Mouse (Mus musculus): ENCODE data around the gene Tcp11l1. TPM values are rescaled to one million over a fixed set of nuclear protein-coding genes. Genes with fewer than 3 reads are reported as not detected.

Tcp11l1 gene
- total RNA-seq, 1 experiment = 8.3 TPM

DNA sequence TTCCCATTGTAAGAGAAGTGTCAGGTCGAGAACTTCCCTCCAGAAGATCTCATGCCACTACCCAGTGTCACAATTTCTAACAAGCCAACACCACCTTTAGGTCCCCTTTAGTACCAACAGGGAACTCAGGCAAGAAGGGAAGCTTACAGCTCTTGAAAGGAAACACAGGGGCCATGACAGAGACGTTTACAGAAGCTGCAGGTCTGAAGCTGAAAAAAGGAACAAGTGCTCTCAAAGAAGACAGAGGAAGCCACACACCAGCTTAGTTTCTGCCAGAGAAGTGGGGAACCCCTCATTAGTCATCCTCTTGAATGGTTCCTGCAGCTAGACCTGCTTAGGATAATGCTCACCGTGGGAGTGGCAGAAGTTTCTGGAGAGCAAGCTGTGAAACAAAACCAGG is 24.7 kb downstream of the Tcp11l1 start:
- no peaks in the 10 kb centered on the region for H3K36me3 ChIP-seq (ENCODE audit: control insufficient read depth, insufficient read depth, low read length, poor library complexity, severe bottlenecking)
- no peak for DNase-seq (ENCODE audit: low read depth, low spot score)
- TF ChIP-seq HCFC1 (IDR thresholded peaks at IDR 0.05; ENCODE audit: borderline replicate concordance, insufficient read depth, low read length) (no peak), ZC3H11A (IDR thresholded peaks at IDR 0.05; ENCODE audit: borderline replicate concordance, low read depth, low read length) (no peak), ZNF384 (IDR thresholded peaks at IDR 0.05; ENCODE audit: low read depth, low read length) (no peak), MAFK (IDR thresholded peaks at IDR 0.05; ENCODE audit: insufficient read depth, low read depth, low read length) (no peak), CHD2 (IDR thresholded peaks at IDR 0.05; ENCODE audit: low read depth, low read length) (no peak)
- in situ Hi-C loops (cut with MboI; ENCODE audit: low sequenced_read_pairs in 2 of 2, unreplicated experiment in 2 of 2) = no loop called here
- H3K9ac ChIP-seq (ENCODE audit: insufficient read depth, low read depth, low read length, poor library complexity, severe bottlenecking) = no peak overlapping the region
- H3K4me3 ChIP-seq (ENCODE audit: insufficient read depth in 1 of 2, low read depth in 1 of 2, low read length in 2 of 2, poor library complexity in 1 of 2, severe bottlenecking in 1 of 2) = no peak overlapping the region
- no peak overlapping the region for H3K27ac ChIP-seq (ENCODE audit: insufficient read depth, low read depth, low read length, poor library complexity, severe bottlenecking)
- no peaks in the 10 kb centered on the region; a peak in 1 of 4 replicates for H3K4me1 ChIP-seq (ENCODE audit: control insufficient read depth in 2 of 2, insufficient read depth in 2 of 2, low read length in 2 of 2, poor library complexity in 1 of 2)
- no peaks in the 10 kb centered on the region for H3K9me3 ChIP-seq (ENCODE audit: control insufficient read depth, insufficient read depth, low read depth, low read length)

DNA sequence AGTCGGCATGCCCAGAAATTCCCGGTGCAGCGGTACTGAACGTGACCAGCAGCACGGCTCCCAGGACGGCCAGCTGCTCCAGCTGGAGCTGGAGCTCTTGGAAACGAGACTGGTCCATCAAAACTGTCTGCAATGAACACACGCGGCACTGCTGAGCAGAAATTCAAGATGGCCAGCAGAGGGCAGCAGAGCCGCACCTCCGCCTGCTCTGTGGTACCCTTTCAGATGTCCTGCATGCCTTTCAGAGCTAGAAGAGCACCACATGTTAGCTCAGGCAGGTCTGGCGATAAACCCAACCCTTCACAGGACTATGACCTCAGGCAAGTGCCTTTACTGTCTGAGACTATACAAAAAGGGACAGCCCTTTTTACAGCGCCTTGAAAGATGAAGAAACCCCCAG is 26.6 kb downstream of the Tcp11l1 start:
- no peak overlapping the region for H3K27ac ChIP-seq (ENCODE audit: insufficient read depth, low read depth, low read length, poor library complexity, severe bottlenecking)
- in situ Hi-C loops (cut with MboI; ENCODE audit: low sequenced_read_pairs in 2 of 2, unreplicated experiment in 2 of 2) = no loop called here
- H3K4me3 ChIP-seq (ENCODE audit: insufficient read depth in 1 of 2, low read depth in 1 of 2, low read length in 2 of 2, poor library complexity in 1 of 2, severe bottlenecking in 1 of 2) = no peak overlapping the region
- H3K9ac ChIP-seq (ENCODE audit: insufficient read depth, low read depth, low read length, poor library complexity, severe bottlenecking) = no peak overlapping the region
- TF ChIP-seq ZC3H11A (IDR thresholded peaks at IDR 0.05; ENCODE audit: borderline replicate concordance, low read depth, low read length) (peak; percentile 81), ZNF384 (IDR thresholded peaks at IDR 0.05; ENCODE audit: low read depth, low read length) (no peak)
- DNase-seq (ENCODE audit: low read depth, low spot score) = peak; percentile 83
- no peaks in the 10 kb centered on the region for H3K9me3 ChIP-seq (ENCODE audit: control insufficient read depth, insufficient read depth, low read depth, low read length)
- H3K36me3 ChIP-seq (ENCODE audit: control insufficient read depth, insufficient read depth, low read length, poor library complexity, severe bottlenecking) = no peaks in the 10 kb centered on the region
- H3K4me1 ChIP-seq (ENCODE audit: control insufficient read depth in 2 of 2, insufficient read depth in 2 of 2, low read length in 2 of 2, poor library complexity in 1 of 2) = peaks cover 0 to 2% of the 10 kb centered on the region in 2 experiments; a peak in 1 of 4 replicates

DNA sequence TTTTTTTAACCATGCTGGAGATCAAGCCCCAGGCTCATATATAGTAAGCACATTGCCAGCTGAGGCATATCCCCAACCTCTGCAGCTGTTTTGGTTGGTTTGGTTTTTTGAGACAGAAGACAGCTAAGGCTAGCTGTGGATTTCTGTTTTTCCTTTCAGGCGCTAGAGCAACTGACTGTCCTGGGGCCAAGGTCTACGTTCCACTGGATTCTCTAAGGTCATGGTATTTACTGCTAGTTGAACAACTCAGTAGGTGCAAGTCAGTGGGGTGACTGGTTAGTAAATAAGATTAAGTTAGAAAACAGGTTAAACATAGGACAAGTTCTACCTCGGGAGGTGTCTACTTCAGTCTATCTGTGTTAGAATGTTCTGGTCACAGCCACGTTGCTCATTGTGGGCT is 27.2 kb downstream of the Tcp11l1 start:
- peaks cover 0 to 2% of the 10 kb centered on the region in 2 experiments; a peak in 1 of 4 replicates for H3K4me1 ChIP-seq (ENCODE audit: control insufficient read depth in 2 of 2, insufficient read depth in 2 of 2, low read length in 2 of 2, poor library complexity in 1 of 2)
- no peaks in the 10 kb centered on the region for H3K36me3 ChIP-seq (ENCODE audit: control insufficient read depth, insufficient read depth, low read length, poor library complexity, severe bottlenecking)
- no peaks in the 10 kb centered on the region for H3K9me3 ChIP-seq (ENCODE audit: control insufficient read depth, insufficient read depth, low read depth, low read length)
- TF ChIP-seq CHD2 (IDR thresholded peaks at IDR 0.05; ENCODE audit: low read depth, low read length) = no peak
- TF ChIP-seq ZNF384 (IDR thresholded peaks at IDR 0.05; ENCODE audit: low read depth, low read length) = no peak
- TF ChIP-seq MAFK (IDR thresholded peaks at IDR 0.05; ENCODE audit: insufficient read depth, low read depth, low read length) = no peak
- TF ChIP-seq HCFC1 (IDR thresholded peaks at IDR 0.05; ENCODE audit: borderline replicate concordance, insufficient read depth, low read length) = no peak
- TF ChIP-seq ZC3H11A (IDR thresholded peaks at IDR 0.05; ENCODE audit: borderline replicate concordance, low read depth, low read length) = no peak
- H3K4me3 ChIP-seq (ENCODE audit: insufficient read depth in 1 of 2, low read depth in 1 of 2, low read length in 2 of 2, poor library complexity in 1 of 2, severe bottlenecking in 1 of 2) = no peak overlapping the region
- DNase-seq (ENCODE audit: low read depth, low spot score) = no peak
- no peak overlapping the region for H3K27ac ChIP-seq (ENCODE audit: insufficient read depth, low read depth, low read length, poor library complexity, severe bottlenecking)
- in situ Hi-C loops (cut with MboI; ENCODE audit: low sequenced_read_pairs in 2 of 2, unreplicated experiment in 2 of 2) = no loop called here
- no peak overlapping the region for H3K9ac ChIP-seq (ENCODE audit: insufficient read depth, low read depth, low read length, poor library complexity, severe bottlenecking)

DNA sequence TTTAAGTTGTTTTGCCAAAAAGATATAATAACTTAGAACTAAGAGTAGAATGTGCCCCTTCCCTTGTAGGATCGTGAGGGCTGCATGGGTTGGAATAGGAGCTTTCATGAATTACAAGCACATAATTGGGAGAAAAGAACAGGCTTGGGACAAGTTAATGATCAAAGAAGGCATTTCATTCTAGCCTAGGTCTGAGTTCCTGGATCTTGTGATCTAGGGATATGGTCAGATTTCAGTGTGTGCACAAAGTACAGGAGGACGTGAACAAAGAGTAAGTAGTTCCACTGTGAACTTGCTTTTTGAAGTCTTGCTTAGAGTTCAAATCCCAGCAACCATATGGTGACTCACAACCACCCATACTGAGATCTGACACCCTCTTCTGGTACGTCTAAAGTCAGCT is 34.6 kb downstream of the Tcp11l1 start:
- H3K36me3 ChIP-seq (ENCODE audit: control insufficient read depth, insufficient read depth, low read length, poor library complexity, severe bottlenecking) = no peaks in the 10 kb centered on the region
- no peak overlapping the region for H3K27ac ChIP-seq (ENCODE audit: insufficient read depth, low read depth, low read length, poor library complexity, severe bottlenecking)
- no peaks in the 10 kb centered on the region for H3K9me3 ChIP-seq (ENCODE audit: control insufficient read depth, insufficient read depth, low read depth, low read length)
- no peak for DNase-seq (ENCODE audit: low read depth, low spot score)
- peaks cover 0 to 2% of the 10 kb centered on the region in 2 experiments; a peak in 1 of 4 replicates for H3K4me1 ChIP-seq (ENCODE audit: control insufficient read depth in 2 of 2, insufficient read depth in 2 of 2, low read length in 2 of 2, poor library complexity in 1 of 2)
- H3K9ac ChIP-seq (ENCODE audit: insufficient read depth, low read depth, low read length, poor library complexity, severe bottlenecking) = no peak overlapping the region
- in situ Hi-C loops (cut with MboI; ENCODE audit: low sequenced_read_pairs in 2 of 2, unreplicated experiment in 2 of 2) = no loop called here
- TF ChIP-seq HCFC1 (IDR thresholded peaks at IDR 0.05; ENCODE audit: borderline replicate concordance, insufficient read depth, low read length) (no peak), ZC3H11A (IDR thresholded peaks at IDR 0.05; ENCODE audit: borderline replicate concordance, low read depth, low read length) (no peak), ZNF384 (IDR thresholded peaks at IDR 0.05; ENCODE audit: low read depth, low read length) (no peak), MAFK (IDR thresholded peaks at IDR 0.05; ENCODE audit: insufficient read depth, low read depth, low read length) (no peak), CHD2 (IDR thresholded peaks at IDR 0.05; ENCODE audit: low read depth, low read length) (no peak)
- H3K4me3 ChIP-seq (ENCODE audit: insufficient read depth in 1 of 2, low read depth in 1 of 2, low read length in 2 of 2, poor library complexity in 1 of 2, severe bottlenecking in 1 of 2) = no peak overlapping the region

DNA sequence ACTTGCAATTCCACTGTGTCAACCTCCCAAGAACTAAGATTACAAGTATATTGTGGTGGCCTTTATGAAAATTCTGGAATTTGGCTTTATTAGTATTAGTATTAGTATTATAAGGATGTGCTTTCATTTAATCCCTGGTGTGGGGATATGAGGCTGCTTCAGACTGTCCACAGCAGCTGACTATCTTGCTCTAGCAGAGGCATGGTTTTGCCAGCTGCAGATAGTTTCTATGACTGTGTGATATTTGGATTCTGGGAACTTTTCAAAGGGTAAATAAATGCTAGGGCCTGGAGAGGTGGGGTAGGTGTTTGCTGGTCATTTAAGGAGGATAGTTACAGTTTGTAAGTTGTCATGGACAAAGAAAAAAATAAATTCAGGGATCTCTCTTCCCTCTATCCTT is 40.2 kb downstream of the Tcp11l1 start:
- in situ Hi-C loops (cut with MboI; ENCODE audit: low sequenced_read_pairs in 2 of 2, unreplicated experiment in 2 of 2) = no loop called here
- DNase-seq (ENCODE audit: low read depth, low spot score) = no peak
- H3K9me3 ChIP-seq (ENCODE audit: control insufficient read depth, insufficient read depth, low read depth, low read length) = no peaks in the 10 kb centered on the region
- no peak overlapping the region for H3K4me3 ChIP-seq (ENCODE audit: insufficient read depth in 1 of 2, low read depth in 1 of 2, low read length in 2 of 2, poor library complexity in 1 of 2, severe bottlenecking in 1 of 2)
- peaks cover 0 to 3% of the 10 kb centered on the region in 2 experiments; a peak in 2 of 4 replicates for H3K4me1 ChIP-seq (ENCODE audit: control insufficient read depth in 2 of 2, insufficient read depth in 2 of 2, low read length in 2 of 2, poor library complexity in 1 of 2)
- TF ChIP-seq ZC3H11A (IDR thresholded peaks at IDR 0.05; ENCODE audit: borderline replicate concordance, low read depth, low read length) (no peak), ZNF384 (IDR thresholded peaks at IDR 0.05; ENCODE audit: low read depth, low read length) (no peak)
- H3K36me3 ChIP-seq (ENCODE audit: control insufficient read depth, insufficient read depth, low read length, poor library complexity, severe bottlenecking) = no peaks in the 10 kb centered on the region
- H3K27ac ChIP-seq (ENCODE audit: insufficient read depth, low read depth, low read length, poor library complexity, severe bottlenecking) = no peak overlapping the region
- H3K9ac ChIP-seq (ENCODE audit: insufficient read depth, low read depth, low read length, poor library complexity, severe bottlenecking) = no peak overlapping the region

All from ES-E14 (cell line).